Mouse (Mus musculus) right cerebral cortex, postnatal 36 days (tissue): Measurements from ENCODE around the gene Smurf2.

Experiments
- DNase-seq, 2 experiments: peaks; one replicate each; pipeline ENCODE4 v3.0.0; 2022; ENCODE audit warnings: low spot score in 2 of 2, mixed read lengths in 1 of 2

The Smurf2 gene

GRCm38 (mm10) chr11:106777395-106777794 lies 143.1 kb downstream of the Smurf2 start:
- no peak for DNase-seq

- no peak for DNase-seq
Measured at GRCm38 (mm10) chr11:106776960-106777359, 143.6 kb downstream of the Smurf2 start.

- DNase-seq: no peak
Measured at GRCm38 (mm10) chr11:106773061-106773460, 147.5 kb downstream of the Smurf2 start.

GRCm38 (mm10) chr11:106770195-106770974 lies 150.1 kb downstream of the Smurf2 start:
- DNase-seq: no peak
